Mouse (Mus musculus) intestine, postnatal 0 days (tissue): ENCODE data around the gene Chchd5. TPM values are rescaled to one million over a fixed set of nuclear protein-coding genes. Genes with fewer than 3 reads are reported as not detected.

Experiments
- ATAC-seq: fragments of 200-750 bp; cut with Nextera tagmentation; 2 replicates; pipeline ENCODE4 v1.8.0; 2017; ENCODE audit warnings: mild to moderate bottlenecking, moderate TSS enrichment, moderate library complexity
- H3K27ac ChIP-seq: fragments of 300-500 bp; sonication (generic); 2 replicates; pipeline ENCODE4 v1.5.1; 2014; ENCODE audit warnings: mild to moderate bottlenecking, low read depth, low read length, moderate library complexity
- H3K27me3 ChIP-seq: fragments of 300-500 bp; sonication (generic); replicated peaks from 2 replicates; pipeline ENCODE4 v1.6.1; 2014; ENCODE audit warnings: low read length, mixed read lengths; ENCODE audit not compliant: control insufficient read depth, insufficient read depth
- H3K36me3 ChIP-seq: fragments of 300-500 bp; sonication (generic); 2 replicates; pipeline ENCODE4 v1.6.1; 2014; ENCODE audit warnings: mild to moderate bottlenecking, moderate library complexity; ENCODE audit not compliant: control insufficient read depth, insufficient read depth
- H3K4me1 ChIP-seq: fragments of 300-500 bp; sonication (generic); replicated peaks from 2 replicates; pipeline ENCODE4 v1.6.1; 2014; ENCODE audit warnings: antibody characterized with exemption, low read length, mixed read lengths; ENCODE audit not compliant: control insufficient read depth, insufficient read depth
- H3K4me2 ChIP-seq: fragments of 300-500 bp; sonication (generic); replicated peaks from 2 replicates; pipeline ENCODE4 v1.6.1; 2014; ENCODE audit warnings: low read depth, mild to moderate bottlenecking, moderate library complexity
- H3K4me3 ChIP-seq: fragments of 300-500 bp; sonication (generic); 2 replicates; pipeline ENCODE4 v1.5.1; 2014; ENCODE audit warnings: low read depth, low read length
- H3K9ac ChIP-seq: fragments of 300-500 bp; sonication (generic); 2 replicates; pipeline ENCODE4 v1.6.1; 2014; ENCODE audit warnings: mild to moderate bottlenecking, low read depth, low read length
- H3K9me3 ChIP-seq: fragments of 300-500 bp; sonication (generic); 2 replicates; pipeline ENCODE4 v1.6.1; 2016; ENCODE audit warnings: mixed run types; ENCODE audit not compliant: control insufficient read depth
- CTCF ChIP-seq: sonication (generic); IDR thresholded peaks from 2 replicates; pipeline ENCODE4 v1.5.1; 2016; ENCODE audit warnings: low read depth, mild to moderate bottlenecking, control low read depth, antibody characterized with exemption, moderate library complexity
- WGBS: fragments of 180-500 bp; shearing (Covaris S2); extraction: QIAGEN DNeasy Blood & Tissue Kit; methylation state at CpG from one replicate; pipeline ENCODE4 v1.1.7; 2014; 5-methylcytosine and 5-hydroxymethylcytosine counted together
- polyA plus RNA-seq: library from polyadenylated mRNA; unstranded; fragments of >200 nt; fragmentation: Nextera tagmentation; extraction: Ambion mirVana; gene quantifications from 2 replicates; pipeline ENCODE4 v1.2.1, GENCODE M21; 2015

Chchd5 gene
- polyA plus RNA-seq, 1 experiment from 2014 or later = 19.0 TPM

GRCm38 (mm10) chr2:129093926-129094724 lies 35.4 kb upstream of the Chchd5 start:
- no peak overlapping the region for H3K4me2 ChIP-seq
- H3K27me3 ChIP-seq = no peaks in the 10 kb centered on the region
- TF ChIP-seq CTCF = peak; percentile 28
- H3K4me1 ChIP-seq = no peaks in the 10 kb centered on the region
- 82% methylated on average over 18 of the region's 18 CpGs for WGBS
- no peak overlapping the region for H3K4me3 ChIP-seq
- peaks cover 11% of the 10 kb centered on the region; the same call in 1 of the 2 replicates for H3K36me3 ChIP-seq
- no peak for ATAC-seq
- no peak overlapping the region for H3K9ac ChIP-seq
- H3K27ac ChIP-seq = no peak overlapping the region; the same call in 1 of the 2 replicates
- H3K9me3 ChIP-seq = no peaks in the 10 kb centered on the region

- H3K4me3 ChIP-seq = peak within 1 kb of the TSS; percentile 68
- no peak within 1 kb of the TSS for H3K27ac ChIP-seq
- H3K4me1 ChIP-seq = no peaks in the 10 kb centered on the region
- peak; percentile 100 for ATAC-seq
- no peak for TF ChIP-seq CTCF
- no peaks in the 10 kb centered on the region for H3K9me3 ChIP-seq
- WGBS = under 1% methylated on average over 35 of the region's 35 CpGs
- H3K36me3 ChIP-seq = peaks cover 12% of the 10 kb centered on the region; the same call in 1 of the 2 replicates
- H3K4me2 ChIP-seq = peak within 1 kb of the TSS; percentile 95
- H3K27me3 ChIP-seq = no peaks in the 10 kb centered on the region
- H3K9ac ChIP-seq = peak within 1 kb of the TSS; percentile 63
Observed at GRCm38 (mm10) chr2:129100784-129101310, 28.7 kb upstream of the Chchd5 start, which contains the start of gene Polr1b. Gene Polr1b, plus strand, starts transcription at chr2:129100995.

DNA sequence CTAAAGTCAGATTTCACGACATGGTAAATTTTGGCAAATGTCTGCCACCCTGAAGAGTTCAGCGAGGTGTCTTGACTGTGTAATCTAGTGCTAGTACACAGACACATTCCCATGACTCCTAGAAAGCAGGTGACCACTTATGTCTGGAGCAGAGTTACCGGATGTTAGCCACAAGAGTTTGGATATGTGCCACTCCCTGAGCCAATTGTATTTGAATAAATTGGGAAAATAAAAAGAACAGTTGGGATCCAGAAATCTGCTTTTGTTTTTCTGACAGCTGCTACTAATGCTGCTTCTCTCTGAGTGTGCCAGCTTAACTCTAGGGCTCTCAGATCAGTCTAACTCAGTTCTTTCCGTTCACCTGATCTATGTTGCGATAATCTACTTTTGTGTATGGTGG lies 16.6 kb upstream of the Chchd5 start:
- Histone ChIP-seq H3K9me3 (no peaks in the 10 kb centered on the region), H3K36me3 (peaks cover 68% of the 10 kb centered on the region), H3K4me1 (no peaks in the 10 kb centered on the region), H3K4me3 (no peak overlapping the region), H3K27ac (no peak overlapping the region), H3K4me2 (no peak overlapping the region), H3K27me3 (no peaks in the 10 kb centered on the region), H3K9ac (no peak overlapping the region)
- 91% methylated on average over 5 of the region's 5 CpGs for WGBS
- ATAC-seq = no peak
- TF ChIP-seq CTCF = no peak

- Histone ChIP-seq H3K27ac (no peak overlapping the region), H3K9ac (no peak overlapping the region), H3K27me3 (no peaks in the 10 kb centered on the region), H3K36me3 (peaks cover 63% of the 10 kb centered on the region), H3K4me3 (no peak overlapping the region), H3K9me3 (no peaks in the 10 kb centered on the region), H3K4me2 (no peak overlapping the region), H3K4me1 (no peaks in the 10 kb centered on the region)
- no peak for TF ChIP-seq CTCF
- no peak for ATAC-seq
- 93% methylated on average over 9 of the region's 9 CpGs for WGBS
Observed at GRCm38 (mm10) chr2:129115706-129116367, 13.7 kb upstream of the Chchd5 start.

GRCm38 (mm10) chr2:129116368-129116739 lies 13.1 kb upstream of the Chchd5 start:
- Histone ChIP-seq H3K36me3 (peaks cover 63% of the 10 kb centered on the region), H3K9ac (no peak overlapping the region), H3K4me2 (no peak overlapping the region), H3K27me3 (no peaks in the 10 kb centered on the region), H3K9me3 (no peaks in the 10 kb centered on the region), H3K4me1 (no peaks in the 10 kb centered on the region), H3K4me3 (no peak overlapping the region), H3K27ac (no peak overlapping the region)
- ATAC-seq = no peak
- WGBS = 90% methylated on average over 1 of the region's 1 CpGs
- no peak for TF ChIP-seq CTCF

GRCm38 (mm10) chr2:129118061-129118460 lies 11.4 kb upstream of the Chchd5 start:
- no peak for TF ChIP-seq CTCF
- Histone ChIP-seq H3K4me2 (no peak overlapping the region), H3K9me3 (no peaks in the 10 kb centered on the region), H3K9ac (no peak overlapping the region), H3K27ac (no peak overlapping the region), H3K4me1 (no peaks in the 10 kb centered on the region), H3K36me3 (peaks cover 70% of the 10 kb centered on the region), H3K27me3 (no peaks in the 10 kb centered on the region), H3K4me3 (no peak overlapping the region)
- ATAC-seq = no peak
- WGBS = 96% methylated on average over 12 of the region's 12 CpGs
